Mouse (Mus musculus): ENCODE data around the gene Olfr1501. TPM values are rescaled to one million over a fixed set of nuclear protein-coding genes. Genes with fewer than 3 reads are reported as not detected.

Olfr1501 gene
- polyA plus RNA-seq (2015; fragmentation: Nextera tagmentation; extraction: Ambion mirVana): not detected in 2 replicates

DNA sequence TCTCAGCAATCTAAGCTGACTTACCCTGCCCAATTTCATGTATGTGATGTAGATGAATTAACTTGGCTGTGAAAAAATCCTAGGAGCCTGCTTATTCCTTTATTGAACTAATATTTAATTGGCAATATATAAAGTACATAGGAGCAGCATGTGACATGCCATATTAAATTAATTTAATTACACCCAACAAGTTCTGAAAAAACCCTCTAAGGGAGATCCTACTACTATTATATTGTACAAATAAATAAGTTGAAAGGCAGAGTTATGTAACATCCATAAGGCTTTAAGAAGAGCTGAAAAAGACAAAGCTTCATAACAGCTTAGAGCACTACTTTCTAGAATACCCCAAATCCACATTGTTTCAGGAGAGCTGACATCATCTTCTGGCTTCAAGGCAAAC lies at the start of gene Olfr1501:
Olfr1501 (minus strand) TSS at position 101 of the 400 bp plus-strand sequence.

DNA sequence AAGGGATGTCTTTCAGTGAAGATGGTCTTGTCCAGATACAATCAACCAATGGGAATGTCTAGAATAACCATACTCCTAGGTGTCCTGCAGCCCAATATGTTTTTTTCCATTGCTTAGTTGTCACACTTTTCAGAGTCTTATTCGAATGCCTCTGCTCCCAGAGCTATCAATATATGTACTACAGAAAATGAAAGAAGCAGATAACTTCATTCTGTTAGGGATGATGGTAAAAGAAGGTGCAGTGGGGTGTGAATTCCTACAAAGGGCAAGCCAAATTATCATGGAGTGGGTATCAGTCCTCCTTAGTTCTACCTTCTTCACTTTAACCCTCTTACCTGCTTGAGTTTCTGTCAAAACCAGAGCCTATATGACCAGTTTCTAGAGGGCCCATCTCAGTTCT lies 47.3 kb upstream of the Olfr1501 start, which contains the start of gene Olfr1504:
Olfr1504 (minus strand) TSS at position 101 of the 400 bp plus-strand sequence.

DNA sequence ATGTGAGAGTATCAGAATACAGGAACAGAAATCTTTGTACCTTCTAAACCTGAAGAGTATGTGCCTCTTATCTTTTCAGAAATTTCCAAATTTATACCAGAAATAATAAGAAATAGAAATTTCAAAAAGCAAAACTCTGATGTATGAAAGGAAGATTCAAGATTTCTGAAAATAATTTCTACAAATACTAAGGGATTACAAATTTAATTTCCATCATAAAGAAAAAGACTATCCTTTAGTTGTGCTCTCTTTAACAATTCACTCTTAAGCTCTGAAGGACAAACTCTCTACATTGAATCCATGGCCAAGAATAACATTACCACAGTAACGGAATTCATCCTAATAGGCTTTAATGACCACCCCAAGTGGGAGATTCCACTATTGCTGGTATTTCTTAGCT lies 11.0 kb upstream of the Olfr1501 start, which contains the start of gene Olfr1502:
Olfr1502 (plus strand) TSS at position 301 of the 400 bp plus-strand sequence.

DNA sequence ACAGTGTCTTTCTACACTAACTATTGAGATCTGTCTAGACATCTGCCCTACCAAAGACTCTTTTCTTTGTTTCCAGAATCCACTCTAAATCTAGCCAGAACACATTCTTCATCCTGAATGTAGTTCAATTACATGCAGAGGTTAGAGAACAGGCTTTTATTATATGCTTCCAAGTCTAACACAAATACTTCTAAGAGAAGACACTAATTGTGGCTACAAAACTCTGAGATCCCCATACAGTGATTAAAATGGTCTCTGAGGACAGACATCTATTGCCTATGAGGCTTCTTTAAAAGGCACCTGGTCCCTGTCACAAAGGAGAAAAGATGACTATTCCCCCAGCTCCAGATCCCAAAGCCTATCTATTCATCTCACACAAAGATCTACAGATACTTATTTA lies 20.1 kb downstream of the Olfr1501 start, which contains the start of gene Olfr1500:
Olfr1500 (minus strand) TSS at position 101 of the 400 bp plus-strand sequence.

DNA sequence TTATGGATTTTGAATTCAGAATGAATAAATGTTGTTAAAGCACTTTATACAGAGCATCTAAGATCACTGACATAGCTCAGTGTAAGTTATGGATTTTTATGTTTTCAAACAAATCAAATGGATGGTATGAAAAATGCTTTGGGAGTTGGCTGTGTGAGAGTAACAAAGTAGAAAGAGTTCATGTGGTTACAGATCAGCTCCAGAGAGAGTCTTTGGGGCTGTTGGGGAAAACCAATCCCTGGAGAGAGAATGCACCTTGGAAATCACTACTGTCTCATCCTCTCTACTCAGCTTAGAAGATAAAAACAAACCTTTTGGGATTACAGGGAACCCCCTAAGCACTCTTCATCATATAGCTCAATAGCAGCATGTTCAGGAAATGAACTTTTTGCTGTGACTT lies 31.1 kb downstream of the Olfr1501 start, which contains the start of gene Olfr1499:
Olfr1499 (minus strand) TSS at position 101 of the 400 bp plus-strand sequence.

DNA sequence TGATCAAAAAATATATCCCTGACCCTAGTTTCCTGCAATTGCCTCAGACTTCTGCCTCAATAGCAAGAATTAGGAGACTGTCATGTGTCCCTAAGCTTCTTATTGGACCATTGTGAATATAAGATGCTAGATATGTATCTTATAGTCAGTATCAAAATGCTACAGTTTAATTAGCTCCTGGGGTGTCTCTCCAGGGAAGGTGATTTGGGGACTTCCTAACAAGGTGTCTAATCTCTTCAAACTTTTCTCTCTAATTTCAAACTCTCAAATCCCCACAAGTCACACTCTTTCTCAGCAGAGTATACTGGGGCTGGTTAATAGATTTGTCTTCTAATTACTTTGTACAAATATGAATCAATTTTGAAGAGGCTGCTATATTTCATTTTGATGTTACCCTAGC lies 52.4 kb downstream of the Olfr1501 start, which contains the start of gene Olfr1497:
Olfr1497 (minus strand) TSS at position 101 of the 400 bp plus-strand sequence.

Other genes starting within 250 kb of the Olfr1501 start
- not detected in 2 replicates for gene Olfr1487, start 233.3 kb downstream of the Olfr1501 start, polyA plus RNA-seq (2015; fragmentation: Nextera tagmentation; extraction: Ambion mirVana)
- not detected in 2 replicates for gene Olfr1489, start 219.1 kb downstream of the Olfr1501 start, polyA plus RNA-seq (2015; fragmentation: Nextera tagmentation; extraction: Ambion mirVana)
- gene Olfr1490, start 199.6 kb downstream of the Olfr1501 start, polyA plus RNA-seq (2015; fragmentation: Nextera tagmentation; extraction: Ambion mirVana): not detected in 2 replicates
- not detected in 2 replicates for gene Olfr1491, start 153.4 kb downstream of the Olfr1501 start, polyA plus RNA-seq (2015; fragmentation: Nextera tagmentation; extraction: Ambion mirVana)
- not detected in 2 replicates for gene Olfr1493-ps1, start 127.4 kb downstream of the Olfr1501 start, polyA plus RNA-seq (2015; fragmentation: Nextera tagmentation; extraction: Ambion mirVana)
- not detected in 2 replicates for gene Olfr1494, start 111.0 kb downstream of the Olfr1501 start, polyA plus RNA-seq (2015; fragmentation: Nextera tagmentation; extraction: Ambion mirVana)
- gene Olfr1495, start 86.1 kb downstream of the Olfr1501 start, polyA plus RNA-seq (2015; fragmentation: Nextera tagmentation; extraction: Ambion mirVana): not detected in 2 replicates
- not detected in 2 replicates for gene Olfr1496, start 72.8 kb downstream of the Olfr1501 start, polyA plus RNA-seq (2015; fragmentation: Nextera tagmentation; extraction: Ambion mirVana)
- not detected in 2 replicates for gene Olfr1497, start 52.5 kb downstream of the Olfr1501 start, polyA plus RNA-seq (2015; fragmentation: Nextera tagmentation; extraction: Ambion mirVana)
- gene Olfr1499, start 31.2 kb downstream of the Olfr1501 start, polyA plus RNA-seq (2015; fragmentation: Nextera tagmentation; extraction: Ambion mirVana): not detected in 2 replicates
- not detected in 2 replicates for gene Olfr1500, start 20.2 kb downstream of the Olfr1501 start, polyA plus RNA-seq (2015; fragmentation: Nextera tagmentation; extraction: Ambion mirVana)
- not detected in 2 replicates for gene Olfr1502, start 11.1 kb upstream of the Olfr1501 start, polyA plus RNA-seq (2015; fragmentation: Nextera tagmentation; extraction: Ambion mirVana)
- gene Olfr1504, start 47.2 kb upstream of the Olfr1501 start, polyA plus RNA-seq (2015; fragmentation: Nextera tagmentation; extraction: Ambion mirVana): not detected in 2 replicates
- not detected in 2 replicates for gene Olfr1505, start 62.8 kb upstream of the Olfr1501 start, polyA plus RNA-seq (2015; fragmentation: Nextera tagmentation; extraction: Ambion mirVana)